Mouse (Mus musculus) spleen, postnatal 4 days (tissue): Measurements from ENCODE around the gene Gm11114.

Experiments used
- DNase-seq, 2 experiments: peaks; one replicate each; pipeline ENCODE4 v3.0.0; 2022; ENCODE audit warnings: low spot score in 2 of 2

Gene Gm11114

DNA sequence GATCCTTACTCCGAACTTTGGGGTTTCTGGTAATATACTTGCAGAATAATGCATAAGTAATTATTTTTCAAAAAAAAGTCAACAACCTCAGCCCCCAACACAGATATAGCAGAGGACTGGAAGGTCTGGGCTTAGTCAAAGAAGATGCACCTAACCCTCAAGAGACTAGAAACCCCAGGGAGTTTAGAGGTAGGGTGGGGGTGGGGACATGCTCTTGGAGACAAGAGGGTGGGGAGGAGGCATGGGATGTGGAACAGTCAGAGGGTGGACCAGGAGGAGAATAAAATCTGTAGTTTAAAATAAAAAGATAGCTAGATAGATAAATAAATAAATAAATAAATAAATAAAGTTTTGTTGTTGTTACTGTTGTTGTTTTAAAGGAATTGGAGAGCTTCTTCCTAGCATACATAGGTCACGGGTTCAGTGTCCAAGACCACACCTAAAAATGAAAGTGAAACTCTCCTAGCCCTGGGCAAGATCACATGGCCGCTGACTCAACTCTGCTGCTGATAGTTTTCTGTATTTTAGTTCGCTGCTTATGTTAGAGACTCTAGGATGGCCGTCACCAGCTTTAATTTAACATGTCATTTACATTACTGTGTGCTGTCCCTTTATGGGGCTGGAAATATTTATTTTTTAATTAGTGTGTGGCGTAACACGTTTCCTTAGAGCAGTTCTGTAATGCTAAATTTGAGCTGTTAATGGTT lies 44.7 kb downstream of the Gm11114 start:
- no peak for DNase-seq
